Mouse (Mus musculus) midbrain, postnatal 0 days (tissue): ENCODE data around the gene Rdh16f1. TPM values are rescaled to one million over a fixed set of nuclear protein-coding genes. Genes with fewer than 3 reads are reported as not detected.
"Not testable (repeated sequence)": the region's sequence is repeated elsewhere in the genome, so short reads cannot be mapped to it uniquely, and the experiment has no call there.

Experiments
- ATAC-seq: fragments of 200-750 bp; cut with Nextera tagmentation; 2 replicates; pipeline ENCODE4 v1.8.0; 2017; ENCODE audit warnings: moderate number of reproducible peaks, mild to moderate bottlenecking, moderate TSS enrichment, moderate library complexity; ENCODE audit not compliant: low FRiP score
- DNase-seq: peaks from one replicate; pipeline ENCODE4 v3.0.0-alpha.2; 2015; ENCODE audit warnings: low spot score
- H3K27ac ChIP-seq: fragments of 300-500 bp; sonication (generic); 2 replicates; pipeline ENCODE4 v1.5.1; 2014; ENCODE audit warnings: low read depth, mild to moderate bottlenecking, low read length, mixed read lengths
- H3K27me3 ChIP-seq: fragments of 300-500 bp; sonication (generic); 2 replicates; pipeline ENCODE4 v1.6.1; 2014; ENCODE audit warnings: low read length, control low read depth, mixed read lengths; ENCODE audit not compliant: insufficient read depth
- H3K36me3 ChIP-seq: fragments of 300-500 bp; sonication (generic); 2 replicates; pipeline ENCODE4 v1.6.1; 2014; ENCODE audit warnings: low read length, control low read depth, mixed read lengths; ENCODE audit not compliant: insufficient read depth
- H3K4me1 ChIP-seq: fragments of 300-500 bp; sonication (generic); 2 replicates; pipeline ENCODE4 v1.6.1; 2014; ENCODE audit warnings: mild to moderate bottlenecking, control low read depth, antibody characterized with exemption, low read length, mixed read lengths; ENCODE audit not compliant: insufficient read depth
- H3K4me2 ChIP-seq: fragments of 300-500 bp; sonication (generic); 2 replicates; pipeline ENCODE4 v1.6.1; 2014; ENCODE audit warnings: low read depth, mild to moderate bottlenecking, low read length, mixed read lengths; ENCODE audit not compliant: poor library complexity, severe bottlenecking
- H3K4me3 ChIP-seq: fragments of 300-500 bp; sonication (generic); 2 replicates; pipeline ENCODE4 v1.5.1; 2014; ENCODE audit warnings: low read depth, mild to moderate bottlenecking, low read length, moderate library complexity
- H3K9ac ChIP-seq: fragments of 300-500 bp; sonication (generic); replicated peaks from 2 replicates; pipeline ENCODE4 v1.6.1; 2014; ENCODE audit warnings: mild to moderate bottlenecking, low read length, moderate library complexity, mixed read lengths; ENCODE audit not compliant: poor library complexity, severe bottlenecking
- H3K9me3 ChIP-seq: fragments of 300-500 bp; sonication (generic); 2 replicates; pipeline ENCODE4 v1.6.1; 2016; ENCODE audit warnings: low read length, control low read depth
- CTCF ChIP-seq: IDR thresholded peaks from 2 replicates; pipeline ENCODE4 v1.5.1; 2016; ENCODE audit warnings: antibody characterized with exemption, mild to moderate bottlenecking
- WGBS: fragments of 180-500 bp; shearing (Covaris S2); extraction: QIAGEN DNeasy Blood & Tissue Kit; methylation state at CpG from one replicate; pipeline ENCODE4 v1.1.7; 2014; 5-methylcytosine and 5-hydroxymethylcytosine counted together
- polyA plus RNA-seq: library from polyadenylated mRNA; unstranded; fragments of >200 nt; fragmentation: Nextera tagmentation; extraction: Ambion mirVana; gene quantifications from 2 replicates; pipeline ENCODE4 v1.2.1, GENCODE M21; 2015
- total RNA-seq: library from RNA; depleted of rRNA; stranded (reverse); fragments of >200 nt; gene quantifications from 2 replicates; pipeline ENCODE4 v1.2.3, GENCODE M21; 2014

The Rdh16f1 gene
- total and polyA plus RNA-seq, 2 experiments from 2014 or later, result 0.27 TPM; not detected in 1

DNA sequence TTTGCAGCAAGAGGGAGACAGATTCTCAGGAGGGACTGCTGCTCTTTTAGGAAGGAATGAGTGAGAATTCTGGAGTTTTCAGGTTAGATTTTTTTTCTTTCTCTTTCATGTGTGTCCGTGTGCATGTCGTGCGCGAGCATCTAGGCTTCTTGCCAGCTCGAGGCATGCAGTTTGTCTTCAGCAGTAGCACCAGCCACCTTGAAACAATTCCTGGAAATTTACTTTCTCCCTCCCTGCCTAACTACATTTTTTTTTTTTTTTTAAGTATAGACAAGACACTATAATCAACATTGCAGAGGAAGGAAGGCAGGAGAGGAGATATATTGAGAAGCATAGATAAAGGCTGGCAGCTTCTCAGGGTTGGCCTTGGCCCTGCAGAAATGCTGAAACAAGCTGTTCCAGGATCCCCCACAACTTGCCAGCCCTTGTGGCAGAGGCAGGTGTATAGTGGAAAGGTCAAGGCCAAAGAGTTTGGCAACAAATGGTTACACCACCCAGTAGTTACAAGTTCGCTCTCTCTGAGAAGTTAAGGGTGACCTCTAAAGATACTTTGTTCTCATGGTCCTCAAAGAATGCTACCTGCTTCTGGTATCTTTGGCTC is 4.9 kb upstream of the Rdh16f1 start:
- 83% methylated on average over 6 of the region's 6 CpGs for WGBS
- H3K36me3 ChIP-seq, result no peaks in the 10 kb centered on the region
- H3K4me2 ChIP-seq, result no peak overlapping the region
- H3K27me3 ChIP-seq, result no peaks in the 10 kb centered on the region
- no peak overlapping the region for H3K27ac ChIP-seq
- H3K9me3 ChIP-seq, result no peaks in the 10 kb centered on the region
- ATAC-seq, result no peak
- DNase-seq, result no peak
- no peak for TF ChIP-seq CTCF
- H3K4me1 ChIP-seq, result no peaks in the 10 kb centered on the region
- H3K9ac ChIP-seq, result no peak overlapping the region
- H3K4me3 ChIP-seq, result no peak overlapping the region

DNA sequence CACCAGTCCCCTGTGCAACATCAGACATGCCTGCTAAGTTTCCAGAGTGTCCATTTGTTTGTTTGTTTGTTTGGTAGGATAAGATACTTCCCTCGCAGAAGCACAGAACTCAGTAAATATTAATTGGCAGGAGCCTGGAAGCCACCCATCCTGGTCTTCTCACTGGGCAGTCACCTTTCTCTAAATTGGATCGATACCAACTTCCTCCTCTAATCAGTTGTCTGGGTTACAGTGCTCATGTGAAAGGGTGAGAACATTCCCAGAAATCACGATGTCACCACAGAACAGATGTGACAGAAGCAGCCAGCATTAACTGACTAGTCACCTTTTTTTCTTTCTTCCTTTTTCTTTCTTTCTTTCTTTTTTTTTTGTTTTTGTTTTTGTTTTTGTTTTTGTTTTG is 4.3 kb upstream of the Rdh16f1 start:
- TF ChIP-seq CTCF, result no peak
- Histone ChIP-seq H3K9ac (no peak overlapping the region), H3K9me3 (no peaks in the 10 kb centered on the region), H3K4me1 (no peaks in the 10 kb centered on the region), H3K36me3 (no peaks in the 10 kb centered on the region), H3K4me3 (no peak overlapping the region), H3K4me2 (no peak overlapping the region), H3K27ac (no peak overlapping the region), H3K27me3 (no peaks in the 10 kb centered on the region)
- 72% methylated on average over 3 of the region's 3 CpGs for WGBS
- DNase-seq (no peak), ATAC-seq (no peak)

DNA sequence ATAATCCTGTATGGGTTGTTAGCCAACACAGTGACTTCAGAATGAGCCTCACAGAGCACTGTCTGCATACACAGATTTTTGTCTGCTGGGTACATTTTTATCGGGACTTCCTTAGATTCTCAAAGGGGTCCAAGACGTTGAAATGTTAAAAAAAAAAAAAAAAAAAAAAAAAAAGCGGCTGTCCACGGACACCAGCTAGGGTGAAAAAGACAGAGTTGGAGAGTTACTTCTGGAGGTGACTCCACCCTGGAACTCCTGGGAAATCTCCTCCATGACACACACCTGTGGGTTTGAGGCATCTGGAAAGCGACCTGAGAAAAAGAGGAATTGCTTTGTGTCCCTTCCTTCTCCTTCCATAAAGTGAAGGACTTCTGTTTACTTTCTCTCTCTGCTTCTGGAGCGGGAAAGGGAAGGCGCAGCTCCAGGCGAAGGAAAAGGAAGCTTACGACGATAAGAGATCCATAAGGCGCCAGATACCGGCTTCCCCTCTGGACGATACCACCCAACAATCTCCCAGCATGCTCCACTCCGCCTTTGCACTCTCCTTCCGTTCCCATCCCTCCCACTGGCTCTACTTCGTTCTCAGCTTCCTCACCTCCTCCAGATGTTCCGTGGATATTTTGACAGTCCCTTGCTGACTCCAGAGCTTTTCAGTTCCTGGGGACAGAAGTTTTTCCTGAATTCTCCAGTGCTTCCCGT is 3.7 kb upstream of the Rdh16f1 start:
- Histone ChIP-seq H3K27ac (no peak overlapping the region), H3K36me3 (no peaks in the 10 kb centered on the region), H3K27me3 (no peaks in the 10 kb centered on the region), H3K4me2 (no peak overlapping the region), H3K4me1 (no peaks in the 10 kb centered on the region), H3K9ac (no peak overlapping the region), H3K4me3 (no peak overlapping the region), H3K9me3 (no peaks in the 10 kb centered on the region)
- no peak for ATAC-seq
- WGBS, result 50% methylated on average over 18 of the region's 18 CpGs
- no peak for TF ChIP-seq CTCF
- DNase-seq, result no peak

DNA sequence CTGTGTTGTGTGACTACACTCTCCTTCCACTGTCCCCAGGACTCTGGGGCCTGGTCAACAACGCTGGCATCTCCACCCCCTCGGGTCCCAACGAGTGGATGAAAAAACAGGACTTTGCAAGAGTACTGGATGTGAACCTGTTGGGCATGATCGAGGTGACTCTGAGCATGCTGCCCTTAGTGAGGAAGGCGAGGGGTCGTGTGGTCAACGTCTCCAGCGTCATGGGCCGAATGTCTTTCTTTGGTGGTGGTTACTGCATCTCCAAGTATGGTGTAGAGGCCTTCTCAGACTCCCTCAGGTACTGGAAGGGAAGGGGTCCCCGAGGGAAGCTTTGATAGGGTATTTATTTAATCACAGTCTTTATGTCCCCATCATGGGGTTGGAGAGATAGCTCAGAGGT is 3.3 kb downstream of the Rdh16f1 start:
- H3K9me3 ChIP-seq, H3K36me3 ChIP-seq, H3K9ac ChIP-seq, DNase-seq, ATAC-seq, H3K27ac ChIP-seq, H3K4me2 ChIP-seq, H3K4me3 ChIP-seq, H3K27me3 ChIP-seq, H3K4me1 ChIP-seq: not testable (repeated sequence)
- WGBS, result 92% methylated on average over 10 of the region's 10 CpGs

DNA sequence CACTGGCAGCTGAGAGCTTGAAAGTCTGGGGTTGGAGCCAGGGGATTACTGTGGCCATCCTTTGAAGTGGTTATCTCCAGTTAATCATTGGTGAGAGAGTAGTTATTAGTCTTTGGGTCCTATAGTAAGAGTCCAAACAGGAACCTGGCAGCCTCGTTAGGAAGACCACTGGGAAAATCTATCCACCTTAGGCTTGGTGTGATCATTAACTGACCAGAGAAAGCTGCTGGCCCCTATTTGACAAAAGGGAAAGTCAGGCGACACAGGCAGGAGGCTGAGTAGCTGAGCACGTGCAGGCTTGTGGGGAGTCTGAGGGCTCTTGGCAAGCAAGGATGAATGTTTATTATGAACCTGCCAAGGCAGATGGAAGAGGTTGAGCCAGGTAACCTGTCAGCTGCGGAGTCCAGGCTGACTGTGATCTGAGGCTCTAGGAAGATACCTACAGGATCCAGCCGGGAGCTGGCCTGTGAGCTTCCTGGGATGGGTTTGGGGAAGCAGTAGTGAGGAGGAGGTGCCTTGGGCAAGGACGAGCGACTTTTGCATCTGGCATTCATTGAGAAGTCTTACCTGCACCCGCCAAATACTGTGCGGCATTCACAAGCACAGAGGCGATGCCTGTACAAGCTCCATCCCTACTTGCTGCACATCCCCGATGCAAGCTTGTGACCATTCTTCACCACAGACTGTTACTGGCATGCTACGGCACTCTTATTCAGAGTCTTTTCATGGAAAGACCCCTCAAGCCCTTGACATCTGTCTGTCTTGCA is 4.5 kb downstream of the Rdh16f1 start:
- WGBS, result 68% methylated on average over 12 of the region's 12 CpGs
- no peak overlapping the region for H3K9ac ChIP-seq
- ATAC-seq, result no peak

DNA sequence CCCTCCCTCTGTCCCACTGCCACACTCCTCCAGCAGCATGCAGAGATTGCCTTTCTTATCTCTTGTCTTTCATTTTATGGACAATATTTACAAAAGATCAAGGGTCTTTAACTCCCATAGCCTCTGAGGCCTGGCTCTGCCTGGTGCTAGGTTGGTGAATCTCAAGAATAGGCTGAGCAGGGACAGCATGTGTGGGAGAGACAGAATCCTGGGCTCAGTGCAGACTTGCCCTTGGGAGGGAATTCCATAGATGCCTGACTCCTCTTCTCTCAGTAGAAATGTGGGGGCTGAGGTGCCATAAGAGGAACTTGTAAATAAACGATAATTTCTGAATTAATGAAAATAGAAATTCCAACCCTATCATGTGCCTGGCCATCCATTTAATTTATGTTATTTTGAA is 7.0 kb downstream of the Rdh16f1 start:
- 100% methylated on average over 1 of the region's 1 CpGs for WGBS
- Histone ChIP-seq H3K4me2 (no peak overlapping the region), H3K27me3 (no peaks in the 10 kb centered on the region), H3K27ac (no peak overlapping the region), H3K4me3 (no peak overlapping the region), H3K9ac (no peak overlapping the region), H3K4me1 (no peaks in the 10 kb centered on the region), H3K36me3 (no peaks in the 10 kb centered on the region), H3K9me3 (no peaks in the 10 kb centered on the region)
- ATAC-seq (no peak), DNase-seq (no peak)
- TF ChIP-seq CTCF, result no peak

More for the DNA sequence above, 4.5 kb downstream of the Rdh16f1 start:
- Histone ChIP-seq H3K27ac (no peak overlapping the region), H3K27me3 (no peaks in the 10 kb centered on the region), H3K36me3 (no peaks in the 10 kb centered on the region), H3K4me1 (no peaks in the 10 kb centered on the region), H3K4me3 (no peak overlapping the region), H3K9me3 (no peaks in the 10 kb centered on the region), H3K4me2 (no peak overlapping the region)
- no peak for DNase-seq
- TF ChIP-seq CTCF, result no peak
